Mouse (Mus musculus): ENCODE measurements around the gene Ttll1. TPM values are rescaled to one million over a fixed set of nuclear protein-coding genes. Genes with fewer than 3 reads are reported as not detected.

Gene Ttll1
- total and polyA plus RNA-seq, 2 experiments from 2014 or later, result 47.4 to 115 TPM

GRCm38 (mm10) chr15:83541647-83542287 lies 31.1 kb upstream of the Ttll1 start:
- no peak for ATAC-seq
- 76% methylated on average over 9 of the region's 9 CpGs for WGBS
- no peaks in the 10 kb centered on the region for H3K27me3 ChIP-seq (ENCODE audit: insufficient read depth, low read length)
- no peaks in the 10 kb centered on the region for H3K9me3 ChIP-seq (ENCODE audit: low read length)
- peaks cover 13% of the 10 kb centered on the region for H3K36me3 ChIP-seq (ENCODE audit: insufficient read depth)
- TF ChIP-seq CTCF (IDR thresholded peaks at IDR 0.05; ENCODE audit: low read depth), result no peak
- no peak overlapping the region for H3K9ac ChIP-seq
- no peak overlapping the region for H3K27ac ChIP-seq (ENCODE audit: low read depth, low read length)
- no peak overlapping the region for H3K4me2 ChIP-seq (ENCODE audit: low read depth)
- H3K4me3 ChIP-seq (ENCODE audit: low read depth, low read length), result no peak overlapping the region
- no peak for DNase-seq
- no peaks in the 10 kb centered on the region for H3K4me1 ChIP-seq (ENCODE audit: insufficient read depth)

- 63% methylated on average over 4 of the region's 4 CpGs for WGBS
- no peak for DNase-seq
- Histone ChIP-seq H3K27me3 (ENCODE audit: insufficient read depth, low read length) (no peaks in the 10 kb centered on the region), H3K27ac (ENCODE audit: low read depth, low read length) (no peak overlapping the region), H3K9me3 (ENCODE audit: low read length) (no peaks in the 10 kb centered on the region), H3K36me3 (ENCODE audit: insufficient read depth) (no peaks in the 10 kb centered on the region), H3K4me2 (ENCODE audit: low read depth) (no peak overlapping the region), H3K9ac (no peak overlapping the region), H3K4me1 (ENCODE audit: insufficient read depth) (no peaks in the 10 kb centered on the region), H3K4me3 (ENCODE audit: low read depth, low read length) (no peak overlapping the region)
- TF ChIP-seq CTCF (IDR thresholded peaks at IDR 0.05; ENCODE audit: low read depth), result no peak
- ATAC-seq, result no peak
These were observed 29.2 kb upstream of the Ttll1 start for GRCm38 (mm10) chr15:83539905-83540304.

- Histone ChIP-seq H3K27ac (ENCODE audit: low read depth, low read length) (no peak overlapping the region), H3K27me3 (ENCODE audit: insufficient read depth, low read length) (no peaks in the 10 kb centered on the region)
These were observed 28.2 kb upstream of the Ttll1 start for GRCm38 (mm10) chr15:83538855-83539254.

GRCm38 (mm10) chr15:83535890-83536231 lies 25.2 kb upstream of the Ttll1 start:
- Histone ChIP-seq H3K4me1 (ENCODE audit: insufficient read depth) (no peaks in the 10 kb centered on the region), H3K27ac (ENCODE audit: low read depth, low read length) (no peak overlapping the region), H3K9me3 (ENCODE audit: low read length) (no peaks in the 10 kb centered on the region), H3K9ac (no peak overlapping the region), H3K27me3 (ENCODE audit: insufficient read depth, low read length) (no peaks in the 10 kb centered on the region), H3K36me3 (ENCODE audit: insufficient read depth) (no peaks in the 10 kb centered on the region), H3K4me2 (ENCODE audit: low read depth) (no peak overlapping the region), H3K4me3 (ENCODE audit: low read depth, low read length) (no peak overlapping the region)
- no peak for TF ChIP-seq CTCF (IDR thresholded peaks at IDR 0.05; ENCODE audit: low read depth)
- WGBS, result 89% methylated on average over 6 of the region's 6 CpGs
- ATAC-seq, result no peak
- DNase-seq, result no peak

More at GRCm38 (mm10) chr15:83538855-83539254, 28.2 kb upstream of the Ttll1 start:
- Histone ChIP-seq H3K4me2 (ENCODE audit: low read depth) (no peak overlapping the region), H3K4me1 (ENCODE audit: insufficient read depth) (no peaks in the 10 kb centered on the region), H3K9me3 (ENCODE audit: low read length) (no peaks in the 10 kb centered on the region), H3K9ac (no peak overlapping the region), H3K36me3 (ENCODE audit: insufficient read depth) (no peaks in the 10 kb centered on the region), H3K4me3 (ENCODE audit: low read depth, low read length) (no peak overlapping the region)
- ATAC-seq (no peak), DNase-seq (no peak)
- no peak for TF ChIP-seq CTCF (IDR thresholded peaks at IDR 0.05; ENCODE audit: low read depth)
- 92% methylated on average over 2 of the region's 2 CpGs for WGBS

GRCm38 (mm10) chr15:83534960-83535889 lies 24.5 kb upstream of the Ttll1 start:
- Histone ChIP-seq H3K4me3 (ENCODE audit: low read depth, low read length) (no peak overlapping the region), H3K27me3 (ENCODE audit: insufficient read depth, low read length) (no peaks in the 10 kb centered on the region), H3K4me1 (ENCODE audit: insufficient read depth) (no peaks in the 10 kb centered on the region), H3K4me2 (ENCODE audit: low read depth) (no peak overlapping the region), H3K9ac (no peak overlapping the region), H3K36me3 (ENCODE audit: insufficient read depth) (no peaks in the 10 kb centered on the region), H3K9me3 (ENCODE audit: low read length) (no peaks in the 10 kb centered on the region), H3K27ac (ENCODE audit: low read depth, low read length) (no peak overlapping the region)
- 74% methylated on average over 17 of the region's 17 CpGs for WGBS
- DNase-seq (no peak), ATAC-seq (no peak)
- TF ChIP-seq CTCF (IDR thresholded peaks at IDR 0.05; ENCODE audit: low read depth), result no peak

- H3K27ac ChIP-seq (ENCODE audit: low read depth, low read length), result no peak overlapping the region
- H3K9ac ChIP-seq, result no peak overlapping the region
- no peak for TF ChIP-seq CTCF (IDR thresholded peaks at IDR 0.05; ENCODE audit: low read depth)
- WGBS, result 84% methylated on average over 7 of the region's 7 CpGs
- DNase-seq (no peak), ATAC-seq (no peak)
- peaks cover 6% of the 10 kb centered on the region; the same call in 1 of the 2 replicates for H3K27me3 ChIP-seq (ENCODE audit: insufficient read depth, low read length)
- no peak overlapping the region for H3K4me2 ChIP-seq (ENCODE audit: low read depth)
- H3K4me1 ChIP-seq (ENCODE audit: insufficient read depth), result no peaks in the 10 kb centered on the region
- H3K9me3 ChIP-seq (ENCODE audit: low read length), result no peaks in the 10 kb centered on the region
- H3K4me3 ChIP-seq (ENCODE audit: low read depth, low read length), result no peak overlapping the region
- no peaks in the 10 kb centered on the region for H3K36me3 ChIP-seq (ENCODE audit: insufficient read depth)
These were observed 21.9 kb upstream of the Ttll1 start for GRCm38 (mm10) chr15:83532606-83533005.

- peaks cover 12% of the 10 kb centered on the region; the same call in 1 of the 2 replicates for H3K27me3 ChIP-seq (ENCODE audit: insufficient read depth, low read length)
- H3K9ac ChIP-seq, result no peak overlapping the region
- H3K4me2 ChIP-seq (ENCODE audit: low read depth), result no peak overlapping the region
- no peak for DNase-seq
- WGBS, result 89% methylated on average over 5 of the region's 5 CpGs
- no peak overlapping the region for H3K27ac ChIP-seq (ENCODE audit: low read depth, low read length)
- TF ChIP-seq CTCF (IDR thresholded peaks at IDR 0.05; ENCODE audit: low read depth), result peak; percentile 30
- H3K36me3 ChIP-seq (ENCODE audit: insufficient read depth), result no peaks in the 10 kb centered on the region
- no peak for ATAC-seq
- no peaks in the 10 kb centered on the region for H3K9me3 ChIP-seq (ENCODE audit: low read length)
- no peak overlapping the region for H3K4me3 ChIP-seq (ENCODE audit: low read depth, low read length)
- H3K4me1 ChIP-seq (ENCODE audit: insufficient read depth), result no peaks in the 10 kb centered on the region
These were observed 21.3 kb upstream of the Ttll1 start for GRCm38 (mm10) chr15:83531961-83532469.
